13 mouse cellular contexts compared by ENCODE assay signal in genomic region chr6:91014198-91014958, GRCm38 (mm10). TPM values are rescaled to one million over a fixed set of nuclear protein-coding genes. Genes with fewer than 3 reads are reported as not detected.
DNase-seq lines count a peak whose midpoint lies in the region; ATAC-seq and TF ChIP-seq lines count a peak whose summit lies in the region.
"Had no signal": no experiment of that assay in that cellular context is flagged by ENCODE, and none has a peak within 500 bp of the region (broad histone marks: within the 10 kb centered on the region; RNA-seq: fewer than 3 reads in every experiment).

No protein-coding gene starts in this region.

- peaks cover 44% of the 10 kb centered on the region for H3K36me3 ChIP-seq in hindbrain, embryonic 10.5 days
- H3K36me3 ChIP-seq in hindbrain, embryonic 14.5 days (replicated peaks; ENCODE audit: control insufficient read depth, insufficient read depth), result peaks cover 25% of the 10 kb centered on the region
- peaks cover 71% of the 10 kb centered on the region for H3K36me3 ChIP-seq in E14TG2a.4 (ENCODE audit: insufficient read depth, low read length)
- H3K36me3 ChIP-seq in limb, embryonic 10.5 days, result no peaks in the 10 kb centered on the region
- H3K36me3 ChIP-seq: lung, embryonic 15.5 days had no signal

- DNase-seq in hindbrain, embryonic 10.5 days (ENCODE audit: low spot score), result peak; percentile 29
- no peak for DNase-seq in hindbrain, embryonic 14.5 days (ENCODE audit: low spot score)
- peak; percentile 51 for DNase-seq in adipocyte (ENCODE audit: low spot score)
- peak; percentile 71 for DNase-seq in lung, postnatal 36 days
- no peak for DNase-seq in limb, embryonic 10.5 days (ENCODE audit: low spot score)
- DNase-seq in right cerebral cortex, postnatal 14 days, result no peak
- DNase-seq: kidney, postnatal 4 days; left cerebral cortex, postnatal 4 days had no signal

- no peaks in the 10 kb centered on the region for H3K27me3 ChIP-seq in hindbrain, embryonic 10.5 days (ENCODE audit: insufficient read depth, poor library complexity, severe bottlenecking)
- no peaks in the 10 kb centered on the region for H3K27me3 ChIP-seq in hindbrain, embryonic 14.5 days (ENCODE audit: control insufficient read depth, insufficient read depth, low read length)
- H3K27me3 ChIP-seq in E14TG2a.4 (ENCODE audit: insufficient read depth, low read length), result no peaks in the 10 kb centered on the region; the same call in 1 of the 2 replicates
- H3K27me3 ChIP-seq in limb, embryonic 10.5 days (ENCODE audit: low read depth, poor library complexity, severe bottlenecking), result no peaks in the 10 kb centered on the region
- H3K27me3 ChIP-seq: lung, embryonic 15.5 days had no signal

- no peaks in the 10 kb centered on the region for H3K9me3 ChIP-seq in hindbrain, embryonic 10.5 days
- H3K9me3 ChIP-seq in hindbrain, embryonic 14.5 days (ENCODE audit: control insufficient read depth, low read length), result no peaks in the 10 kb centered on the region
- no peaks in the 10 kb centered on the region for H3K9me3 ChIP-seq in E14TG2a.4 (ENCODE audit: low read length)
- no peaks in the 10 kb centered on the region for H3K9me3 ChIP-seq in limb, embryonic 10.5 days (replicated peaks)
- H3K9me3 ChIP-seq: G1E; lung, embryonic 15.5 days had no signal

- no peak overlapping the region for H3K9ac ChIP-seq in hindbrain, embryonic 14.5 days
- H3K9ac ChIP-seq: lung, embryonic 15.5 days had no signal

- H3K27ac ChIP-seq in hindbrain, embryonic 10.5 days, result peak overlapping the region; percentile 51
- no peak overlapping the region for H3K27ac ChIP-seq in hindbrain, embryonic 14.5 days
- H3K27ac ChIP-seq in limb, embryonic 10.5 days, result no peak overlapping the region
- H3K27ac ChIP-seq: lung, embryonic 15.5 days had no signal

- 63% methylated on average over 9 of the region's 9 CpGs for WGBS in hindbrain, embryonic 10.5 days
- WGBS in hindbrain, embryonic 14.5 days, result 60% methylated on average over 9 of the region's 9 CpGs
- 71% methylated on average over 9 of the region's 9 CpGs for WGBS in limb, embryonic 10.5 days

- no peak for TF ChIP-seq CTCF in E14TG2a.4 (conservative IDR thresholded peaks at IDR 0.05; ENCODE audit: low read length)

- no peak for ATAC-seq in hindbrain, embryonic 14.5 days (ENCODE audit: low FRiP score)
- ATAC-seq: hindbrain, embryonic 16.5 days had no signal

- no peak overlapping the region for H3K4me2 ChIP-seq in hindbrain, embryonic 14.5 days (replicated peaks)
- H3K4me2 ChIP-seq: heart, embryonic 11.5 days; lung, embryonic 15.5 days had no signal

- H3K4me1 ChIP-seq in hindbrain, embryonic 10.5 days (replicated peaks), result peaks cover 20% of the 10 kb centered on the region
- H3K4me1 ChIP-seq in hindbrain, embryonic 14.5 days (replicated peaks; ENCODE audit: control insufficient read depth, insufficient read depth, low read length), result no peaks in the 10 kb centered on the region
- peaks cover 19% of the 10 kb centered on the region for H3K4me1 ChIP-seq in E14TG2a.4 (replicated peaks; ENCODE audit: low read depth, low read length)
- H3K4me1 ChIP-seq in limb, embryonic 10.5 days, result peaks cover 21% of the 10 kb centered on the region; the same call in 1 of the 2 replicates
- H3K4me1 ChIP-seq: lung, embryonic 15.5 days had no signal

- no peak overlapping the region for H3K4me3 ChIP-seq in hindbrain, embryonic 10.5 days
- no peak overlapping the region for H3K4me3 ChIP-seq in hindbrain, embryonic 14.5 days (replicated peaks; ENCODE audit: low read length)
- peak overlapping the region; percentile 46 for H3K4me3 ChIP-seq in E14TG2a.4 (replicated peaks; ENCODE audit: low read length)
- no peak overlapping the region for H3K4me3 ChIP-seq in limb, embryonic 10.5 days
- H3K4me3 ChIP-seq: lung, embryonic 15.5 days had no signal

RNA-seq across cellular contexts. Expression of gene Iqsec1, which starts 25.9 kb away (rescaled TPM):
- 11.3 and 13.8 TPM in 2 replicates for polyA plus RNA-seq in hindbrain, embryonic 10.5 days (2016; fragmentation: Nextera tagmentation; extraction: Ambion mirVana)
- 30.1 and 36.0 TPM in 2 replicates for polyA plus RNA-seq in hindbrain, embryonic 14.5 days (2014; fragmentation: Nextera tagmentation; extraction: Ambion mirVana)
- polyA plus RNA-seq in limb, embryonic 10.5 days (2016; fragmentation: Nextera tagmentation; extraction: Ambion mirVana), result 4.7 and 6.7 TPM in 2 replicates

Comparison
In these comparisons a context has a peak if more than half of its experiments do, and no peak if none do; other contexts are left out.
1. DNase-seq: peak in hindbrain, embryonic 10.5 days (single experiment), adipocyte (single experiment) and lung, postnatal 36 days (single experiment); none in hindbrain, embryonic 14.5 days (single experiment), limb, embryonic 10.5 days (single experiment) and right cerebral cortex, postnatal 14 days (single experiment).